Mouse (Mus musculus): ENCODE results near the gene Gipr. TPM values are rescaled to one million over a fixed set of nuclear protein-coding genes. Genes with fewer than 3 reads are reported as not detected.

Gipr gene
- polyA plus RNA-seq, 1 experiment from 2014 or later, result 2.0 TPM

DNA sequence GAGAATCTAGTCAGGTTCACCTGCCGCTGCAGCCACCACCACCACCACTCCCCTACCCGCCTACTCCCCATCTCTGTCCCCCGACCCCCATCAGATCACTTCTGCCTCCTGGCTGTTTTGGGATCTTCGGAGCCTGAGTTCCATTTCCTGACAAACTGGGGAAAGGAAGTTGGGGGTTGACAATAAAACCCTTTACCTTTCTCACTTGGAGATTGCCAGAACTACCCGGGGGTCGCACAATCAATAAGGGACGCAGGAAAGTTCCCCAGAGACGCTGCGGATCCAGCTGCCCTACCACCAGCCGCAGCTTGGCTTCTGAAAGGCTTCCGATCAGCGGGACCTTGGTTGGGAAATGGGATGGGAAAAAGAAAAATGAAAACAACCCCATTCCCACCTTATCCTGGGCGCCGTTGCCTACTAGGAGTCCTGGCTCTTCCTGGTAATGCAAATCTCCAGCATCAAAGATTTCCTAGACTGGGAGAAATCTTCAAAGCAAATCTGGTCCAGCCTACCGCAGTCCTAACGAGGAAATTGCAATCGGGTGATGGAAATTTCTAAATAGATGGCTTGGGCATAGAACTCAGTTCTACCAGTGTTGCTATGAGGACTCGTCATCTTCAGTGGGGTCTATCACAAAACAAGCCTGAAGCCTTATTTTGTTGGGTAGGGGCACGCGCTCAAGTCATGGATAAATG is 17.6 kb downstream of the Gipr start:
- Histone ChIP-seq H3K9ac (ENCODE audit: low read depth, low read length) (peak overlapping the region; percentile 77), H3K36me3 (ENCODE audit: control insufficient read depth, insufficient read depth, low read length) (peaks cover 7% of the 10 kb centered on the region), H3K27ac (ENCODE audit: low read depth, low read length) (peak overlapping the region; percentile 79), H3K4me3 (ENCODE audit: low read length) (peak overlapping the region; percentile 79), H3K27me3 (replicated peaks; ENCODE audit: control insufficient read depth, insufficient read depth, low read length) (no peaks in the 10 kb centered on the region), H3K4me1 (ENCODE audit: control insufficient read depth, insufficient read depth, low read depth, low read length) (peaks cover 16% of the 10 kb centered on the region), H3K4me2 (ENCODE audit: low read length) (peak overlapping the region; percentile 75), H3K9me3 (ENCODE audit: control insufficient read depth, low read length) (no peaks in the 10 kb centered on the region)
- WGBS, result 11% methylated on average over 20 of the region's 20 CpGs
- ATAC-seq, result peak; percentile 0; the same call in 1 of the 2 replicates

DNA sequence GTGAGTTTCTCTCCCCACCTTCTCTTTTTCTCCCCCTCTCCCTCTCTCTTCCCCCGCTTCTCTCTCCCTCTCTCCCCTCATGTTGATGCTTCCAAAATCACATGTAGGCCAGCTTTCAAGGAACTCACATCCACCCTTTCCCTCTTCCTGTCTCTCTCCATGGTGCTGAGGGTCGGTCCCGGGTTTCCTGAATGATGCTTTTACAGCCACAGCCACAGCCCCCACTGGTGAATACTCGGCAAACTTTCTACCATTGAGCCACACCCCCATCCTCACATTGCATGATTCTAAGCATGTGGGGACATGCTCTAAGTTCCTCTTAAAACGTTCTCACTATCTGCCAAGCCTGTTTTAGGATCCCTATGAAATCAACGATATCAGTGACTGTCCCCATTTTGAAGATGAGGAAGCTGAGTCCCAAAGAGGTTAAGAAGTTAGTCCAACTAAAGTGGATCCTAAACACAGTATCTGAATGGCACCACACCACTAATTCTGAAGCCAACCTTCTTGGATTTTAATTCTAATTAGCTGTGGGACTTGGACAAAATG is 18.4 kb downstream of the Gipr start:
- Histone ChIP-seq H3K36me3 (ENCODE audit: control insufficient read depth, insufficient read depth, low read length) (peaks cover 2% of the 10 kb centered on the region; the same call in 1 of the 2 replicates), H3K4me3 (ENCODE audit: low read length) (peak overlapping the region; percentile 79), H3K27ac (ENCODE audit: low read depth, low read length) (no peak overlapping the region), H3K9ac (ENCODE audit: low read depth, low read length) (no peak overlapping the region; the same call in 1 of the 2 replicates), H3K4me2 (ENCODE audit: low read length) (peak overlapping the region; percentile 75), H3K4me1 (ENCODE audit: control insufficient read depth, insufficient read depth, low read depth, low read length) (peaks cover 16% of the 10 kb centered on the region), H3K27me3 (replicated peaks; ENCODE audit: control insufficient read depth, insufficient read depth, low read length) (no peaks in the 10 kb centered on the region), H3K9me3 (ENCODE audit: control insufficient read depth, low read length) (no peaks in the 10 kb centered on the region)
- WGBS, result 56% methylated on average over 6 of the region's 6 CpGs
- ATAC-seq, result no peak

DNA sequence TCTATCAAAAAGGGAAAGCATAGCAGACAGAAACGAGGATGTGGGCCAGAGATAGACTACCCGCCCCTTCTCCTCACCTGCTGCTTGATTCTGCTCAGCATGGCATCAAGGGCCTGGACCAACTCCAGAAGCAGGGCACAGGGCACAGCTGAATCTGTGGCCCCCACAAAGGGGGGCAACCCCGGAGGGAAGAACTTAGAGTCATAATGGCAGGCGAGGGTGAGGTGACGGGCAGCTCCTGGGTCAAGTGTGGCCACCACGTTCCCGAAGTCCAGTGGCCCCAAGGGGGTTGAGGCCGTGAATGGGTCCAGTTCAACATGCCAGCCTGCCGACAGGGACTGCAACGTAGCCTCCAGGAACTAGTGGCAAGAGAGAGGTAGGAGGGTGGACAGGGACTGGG is 19.1 kb downstream of the Gipr start:
- H3K9ac ChIP-seq (ENCODE audit: low read depth, low read length), result no peak overlapping the region
- H3K36me3 ChIP-seq (ENCODE audit: control insufficient read depth, insufficient read depth, low read length), result peaks cover 2% of the 10 kb centered on the region; the same call in 1 of the 2 replicates
- no peak overlapping the region for H3K4me2 ChIP-seq (ENCODE audit: low read length)
- H3K27me3 ChIP-seq (replicated peaks; ENCODE audit: control insufficient read depth, insufficient read depth, low read length), result no peaks in the 10 kb centered on the region
- no peaks in the 10 kb centered on the region for H3K9me3 ChIP-seq (ENCODE audit: control insufficient read depth, low read length)
- no peak overlapping the region for H3K4me3 ChIP-seq (ENCODE audit: low read length)
- no peak overlapping the region for H3K27ac ChIP-seq (ENCODE audit: low read depth, low read length)
- H3K4me1 ChIP-seq (ENCODE audit: control insufficient read depth, insufficient read depth, low read depth, low read length), result peaks cover 16% of the 10 kb centered on the region
- ATAC-seq, result no peak
- 87% methylated on average over 10 of the region's 10 CpGs for WGBS

DNA sequence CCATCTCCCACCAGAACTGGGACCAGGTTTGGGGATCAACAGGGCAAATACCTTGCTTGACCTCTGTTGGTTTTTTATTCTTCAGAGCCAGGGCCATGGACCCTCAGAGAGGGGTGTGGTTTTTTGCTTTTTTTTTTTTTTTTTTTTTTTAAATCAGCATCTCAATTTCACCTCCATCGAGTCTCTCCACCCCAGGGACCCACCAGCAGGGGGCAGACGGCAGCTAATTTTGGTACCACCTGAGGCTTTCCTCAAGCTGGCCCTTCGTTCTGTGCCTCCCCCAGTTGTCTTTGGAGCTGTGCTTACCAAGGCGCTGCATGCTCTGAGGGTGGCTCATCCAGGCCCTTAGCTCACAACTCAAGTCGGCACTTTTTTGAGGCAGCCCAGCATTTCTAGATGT is 28.5 kb downstream of the Gipr start:
- Histone ChIP-seq H3K9ac (ENCODE audit: low read depth, low read length) (no peak overlapping the region), H3K9me3 (ENCODE audit: control insufficient read depth, low read length) (no peaks in the 10 kb centered on the region), H3K4me3 (ENCODE audit: low read length) (no peak overlapping the region), H3K27me3 (replicated peaks; ENCODE audit: control insufficient read depth, insufficient read depth, low read length) (no peaks in the 10 kb centered on the region), H3K4me1 (ENCODE audit: control insufficient read depth, insufficient read depth, low read depth, low read length) (no peaks in the 10 kb centered on the region), H3K4me2 (ENCODE audit: low read length) (no peak overlapping the region), H3K36me3 (ENCODE audit: control insufficient read depth, insufficient read depth, low read length) (peaks cover 26% of the 10 kb centered on the region), H3K27ac (ENCODE audit: low read depth, low read length) (no peak overlapping the region)
- WGBS, result 52% methylated on average over 5 of the region's 5 CpGs
- no peak for ATAC-seq

DNA sequence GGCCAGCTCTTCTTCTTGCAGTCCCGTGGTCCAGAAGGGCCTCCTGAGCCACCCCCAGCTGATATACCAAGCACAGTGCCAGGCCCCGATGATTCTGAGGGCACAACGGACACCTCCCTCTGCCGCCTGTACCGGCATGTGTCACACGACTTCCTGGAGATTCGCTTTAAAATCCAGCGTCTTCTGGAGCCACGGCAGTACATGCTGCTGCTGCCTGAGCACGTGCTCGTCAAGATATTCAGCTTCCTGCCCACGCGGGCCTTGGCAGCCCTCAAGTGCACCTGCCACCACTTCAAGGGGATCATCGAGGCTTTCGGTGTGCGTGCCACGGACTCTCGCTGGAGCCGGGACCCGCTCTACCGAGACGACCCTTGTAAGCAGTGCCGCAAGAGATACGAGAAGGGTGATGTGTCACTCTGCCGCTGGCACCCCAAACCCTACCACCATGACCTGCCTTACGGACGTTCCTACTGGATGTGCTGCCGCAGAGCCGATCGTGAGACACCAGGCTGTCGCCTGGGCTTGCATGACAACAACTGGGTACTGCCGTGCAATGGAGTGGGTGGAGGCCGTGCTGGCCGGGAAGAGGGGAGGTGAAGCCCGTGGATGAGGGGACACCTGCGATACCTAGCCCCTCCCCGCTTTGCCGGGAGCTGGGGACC is 29.1 kb downstream of the Gipr start:
- H3K36me3 ChIP-seq (ENCODE audit: control insufficient read depth, insufficient read depth, low read length), result peaks cover 26% of the 10 kb centered on the region
- H3K4me3 ChIP-seq (ENCODE audit: low read length), result no peak overlapping the region
- H3K9me3 ChIP-seq (ENCODE audit: control insufficient read depth, low read length), result no peaks in the 10 kb centered on the region
- H3K4me1 ChIP-seq (ENCODE audit: control insufficient read depth, insufficient read depth, low read depth, low read length), result no peaks in the 10 kb centered on the region; the same call in 1 of the 2 replicates
- H3K9ac ChIP-seq (ENCODE audit: low read depth, low read length), result no peak overlapping the region
- no peak for ATAC-seq
- H3K4me2 ChIP-seq (ENCODE audit: low read length), result no peak overlapping the region
- no peak overlapping the region for H3K27ac ChIP-seq (ENCODE audit: low read depth, low read length)
- no peaks in the 10 kb centered on the region for H3K27me3 ChIP-seq (replicated peaks; ENCODE audit: control insufficient read depth, insufficient read depth, low read length)
- WGBS, result 91% methylated on average over 38 of the region's 38 CpGs

DNA sequence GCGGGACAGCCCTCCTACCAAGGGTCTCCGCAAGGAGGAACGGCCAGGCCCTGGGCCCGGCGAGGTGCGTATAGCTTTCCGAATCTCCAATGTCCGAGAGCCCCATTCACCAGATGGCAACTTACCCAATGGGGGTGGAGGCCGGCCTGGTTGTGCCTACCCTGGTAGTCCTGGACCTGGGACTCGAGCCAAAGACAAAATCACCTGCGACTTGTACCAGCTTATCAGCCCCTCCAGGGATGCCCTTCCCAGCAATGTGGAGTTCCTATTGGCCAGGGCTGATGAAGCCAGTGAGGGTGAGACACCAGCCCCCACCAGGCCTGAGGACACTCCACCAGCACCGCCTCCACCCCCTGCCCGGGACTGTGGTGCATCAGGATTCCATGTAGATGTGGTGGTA is 29.8 kb downstream of the Gipr start:
- Histone ChIP-seq H3K27me3 (replicated peaks; ENCODE audit: control insufficient read depth, insufficient read depth, low read length) (no peaks in the 10 kb centered on the region), H3K4me1 (ENCODE audit: control insufficient read depth, insufficient read depth, low read depth, low read length) (no peaks in the 10 kb centered on the region; the same call in 1 of the 2 replicates), H3K36me3 (ENCODE audit: control insufficient read depth, insufficient read depth, low read length) (peaks cover 25% of the 10 kb centered on the region), H3K9ac (ENCODE audit: low read depth, low read length) (no peak overlapping the region), H3K4me3 (ENCODE audit: low read length) (no peak overlapping the region), H3K4me2 (ENCODE audit: low read length) (no peak overlapping the region), H3K9me3 (ENCODE audit: control insufficient read depth, low read length) (no peaks in the 10 kb centered on the region), H3K27ac (ENCODE audit: low read depth, low read length) (no peak overlapping the region)
- 95% methylated on average over 13 of the region's 13 CpGs for WGBS
- ATAC-seq, result no peak

DNA sequence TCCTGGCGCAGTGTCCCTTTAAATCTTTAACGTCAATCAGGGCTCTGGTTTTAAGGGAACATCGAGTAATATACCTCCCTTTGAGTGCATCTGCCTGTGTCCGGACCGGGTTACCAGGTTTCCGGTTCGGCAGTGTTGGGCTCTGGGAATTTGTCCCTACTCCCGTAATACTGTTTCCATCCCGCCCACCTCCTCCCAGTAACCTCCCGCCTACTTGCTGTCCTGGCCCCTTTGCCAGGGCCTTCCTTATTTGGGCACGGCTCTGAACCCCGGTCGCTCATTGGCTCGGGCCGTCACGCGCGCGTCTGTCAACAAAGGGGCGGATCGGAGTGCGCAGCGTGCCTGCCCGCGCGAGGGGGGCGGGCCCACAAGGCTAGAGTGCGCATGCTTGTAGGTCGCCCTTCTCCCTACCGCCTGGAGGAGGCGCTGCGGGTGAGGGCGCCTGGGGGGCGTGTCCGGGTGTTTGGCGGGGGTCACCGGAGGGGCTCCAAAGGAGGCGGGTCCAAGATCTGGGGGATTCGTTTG is 34.5 kb downstream of the Gipr start:
- Histone ChIP-seq H3K27ac (ENCODE audit: low read depth, low read length) (peak overlapping the region; percentile 78), H3K27me3 (replicated peaks; ENCODE audit: control insufficient read depth, insufficient read depth, low read length) (no peaks in the 10 kb centered on the region), H3K9me3 (ENCODE audit: control insufficient read depth, low read length) (no peaks in the 10 kb centered on the region), H3K36me3 (ENCODE audit: control insufficient read depth, insufficient read depth, low read length) (peaks cover 10% of the 10 kb centered on the region), H3K4me1 (ENCODE audit: control insufficient read depth, insufficient read depth, low read depth, low read length) (peaks cover 4% of the 10 kb centered on the region; the same call in 1 of the 2 replicates), H3K9ac (ENCODE audit: low read depth, low read length) (peak overlapping the region; percentile 65), H3K4me3 (ENCODE audit: low read length) (peak overlapping the region; percentile 51), H3K4me2 (ENCODE audit: low read length) (peak overlapping the region; percentile 64)
- ATAC-seq, result peak; percentile 99
- under 1% methylated on average over 39 of the region's 39 CpGs for WGBS

DNA sequence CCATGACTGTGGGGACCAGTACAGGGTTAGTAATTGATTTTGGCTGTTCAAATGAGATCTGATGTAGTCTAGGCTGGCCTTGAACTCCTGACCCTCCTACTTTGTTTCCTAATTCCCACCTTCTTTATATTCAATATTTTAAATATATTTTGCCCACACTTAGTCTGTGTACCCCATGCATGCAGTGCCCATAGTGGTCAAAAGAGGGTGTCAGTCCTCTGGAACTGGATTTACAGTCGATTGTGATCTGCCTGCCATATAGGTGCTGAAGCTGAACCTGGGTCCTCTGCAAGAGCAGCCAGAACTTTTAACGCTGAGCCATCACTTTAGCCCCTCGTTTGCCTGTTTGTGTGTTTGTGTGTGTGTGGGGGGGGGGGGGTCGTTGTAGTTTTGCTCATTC is 35.3 kb downstream of the Gipr start:
- Histone ChIP-seq H3K27ac (ENCODE audit: low read depth, low read length) (peak overlapping the region; percentile 76), H3K4me2 (ENCODE audit: low read length) (peak overlapping the region; percentile 64), H3K27me3 (replicated peaks; ENCODE audit: control insufficient read depth, insufficient read depth, low read length) (no peaks in the 10 kb centered on the region), H3K9ac (ENCODE audit: low read depth, low read length) (peak overlapping the region; percentile 50), H3K4me1 (ENCODE audit: control insufficient read depth, insufficient read depth, low read depth, low read length) (peaks cover 4% of the 10 kb centered on the region; the same call in 1 of the 2 replicates), H3K4me3 (ENCODE audit: low read length) (peak overlapping the region; percentile 51), H3K36me3 (ENCODE audit: control insufficient read depth, insufficient read depth, low read length) (peaks cover 3% of the 10 kb centered on the region; the same call in 1 of the 2 replicates), H3K9me3 (ENCODE audit: control insufficient read depth, low read length) (no peaks in the 10 kb centered on the region)
- WGBS, result 42% methylated on average over 4 of the region's 4 CpGs
- ATAC-seq, result no peak

DNA sequence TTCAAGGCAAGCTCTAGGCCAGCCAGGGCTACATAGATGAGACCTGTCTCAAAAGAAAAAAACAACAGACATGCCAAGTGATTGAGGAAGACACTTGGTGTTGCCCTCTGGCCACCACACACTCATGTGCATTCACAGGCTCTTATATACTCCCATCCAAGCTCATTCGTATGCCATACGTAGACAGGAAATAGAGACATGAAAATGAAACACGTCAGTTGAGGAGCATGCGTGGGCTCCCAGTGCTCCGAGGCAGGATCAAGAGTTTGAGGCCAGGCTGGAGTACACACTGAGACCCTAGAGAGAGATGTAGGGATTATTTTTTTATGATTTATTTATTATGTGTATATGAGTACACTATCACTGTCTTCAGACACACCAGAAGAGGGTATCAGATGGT is 36.5 kb downstream of the Gipr start:
- Histone ChIP-seq H3K9ac (ENCODE audit: low read depth, low read length) (0 out of 2 replicates have a peak overlapping the region, but pooled peaks have one; percentile 11), H3K4me1 (ENCODE audit: control insufficient read depth, insufficient read depth, low read depth, low read length) (peaks cover 4% of the 10 kb centered on the region; the same call in 1 of the 2 replicates), H3K4me2 (ENCODE audit: low read length) (no peak overlapping the region), H3K9me3 (ENCODE audit: control insufficient read depth, low read length) (no peaks in the 10 kb centered on the region), H3K4me3 (ENCODE audit: low read length) (no peak overlapping the region), H3K27me3 (replicated peaks; ENCODE audit: control insufficient read depth, insufficient read depth, low read length) (no peaks in the 10 kb centered on the region), H3K36me3 (ENCODE audit: control insufficient read depth, insufficient read depth, low read length) (no peaks in the 10 kb centered on the region), H3K27ac (ENCODE audit: low read depth, low read length) (no peak overlapping the region)
- WGBS, result 94% methylated on average over 5 of the region's 5 CpGs
- ATAC-seq, result no peak

All from hindbrain, embryonic 16.5 days (tissue).